Mouse (Mus musculus): ENCODE data around the gene Prss56.

Prss56 gene

GRCm38 (mm10) chr1:87185526-87185925 is 2.4 kb downstream of the Prss56 start:
- DNase-seq (ENCODE audit: low spot score in 2 of 2), result no peak

- no peak for DNase-seq (ENCODE audit: low spot score in 2 of 2)
These were observed 3.3 kb downstream of the Prss56 start for GRCm38 (mm10) chr1:87186261-87187036.

GRCm38 (mm10) chr1:87187037-87187355 is 3.9 kb downstream of the Prss56 start:
- peak in 1 of 2 experiments; percentile 67 for DNase-seq (ENCODE audit: low spot score in 2 of 2)

GRCm38 (mm10) chr1:87190429-87190828 is 7.3 kb downstream of the Prss56 start, which contains the start of gene Chrnd:
Gene Chrnd, plus strand, starts transcription at chr1:87190607.
- DNase-seq (ENCODE audit: low spot score in 2 of 2), result no peak

- no peak for DNase-seq (ENCODE audit: low spot score in 2 of 2)
These were observed 14.2 kb downstream of the Prss56 start for GRCm38 (mm10) chr1:87197296-87197695.

GRCm38 (mm10) chr1:87198119-87199065 is 15.3 kb downstream of the Prss56 start:
- no peak for DNase-seq (ENCODE audit: low spot score in 2 of 2)

GRCm38 (mm10) chr1:87200811-87201210 is 17.7 kb downstream of the Prss56 start:
- no peak for DNase-seq (ENCODE audit: low spot score in 2 of 2)

- DNase-seq (ENCODE audit: low spot score in 2 of 2), result no peak
These were observed 18.7 kb downstream of the Prss56 start for GRCm38 (mm10) chr1:87201848-87202247.

GRCm38 (mm10) chr1:87203779-87204178 is 20.7 kb downstream of the Prss56 start:
- DNase-seq (ENCODE audit: low spot score in 2 of 2), result no peak

GRCm38 (mm10) chr1:87204465-87204864 is 21.4 kb downstream of the Prss56 start, which contains the start of gene Chrng:
Gene Chrng, plus strand, starts transcription at chr1:87204657.
- DNase-seq (ENCODE audit: low spot score in 2 of 2), result no peak

GRCm38 (mm10) chr1:87205038-87205437 is 21.9 kb downstream of the Prss56 start:
- no peak for DNase-seq (ENCODE audit: low spot score in 2 of 2)

GRCm38 (mm10) chr1:87205502-87205901 is 22.4 kb downstream of the Prss56 start:
- no peak for DNase-seq (ENCODE audit: low spot score in 2 of 2)

- DNase-seq (ENCODE audit: low spot score in 2 of 2), result no peak
These were observed 23.2 kb downstream of the Prss56 start for GRCm38 (mm10) chr1:87206339-87206738.

- no peak for DNase-seq (ENCODE audit: low spot score in 2 of 2)
These were observed 28.3 kb downstream of the Prss56 start for GRCm38 (mm10) chr1:87211431-87211830.

- peak; percentile 81 to 93 for DNase-seq (ENCODE audit: low spot score in 2 of 2)
These were observed 30.9 kb downstream of the Prss56 start, which contains the start of gene Eif4e2 for GRCm38 (mm10) chr1:87213735-87214704. Gene Eif4e2, plus strand, starts transcription at chr1:87213914.

GRCm38 (mm10) chr1:87214748-87215147 is 31.6 kb downstream of the Prss56 start:
- no peak for DNase-seq (ENCODE audit: low spot score in 2 of 2)

GRCm38 (mm10) chr1:87217938-87218337 is 34.8 kb downstream of the Prss56 start:
- no peak for DNase-seq (ENCODE audit: low spot score in 2 of 2)

GRCm38 (mm10) chr1:87225739-87226138 is 42.6 kb downstream of the Prss56 start:
- DNase-seq (ENCODE audit: low spot score in 2 of 2), result no peak

- DNase-seq (ENCODE audit: low spot score in 2 of 2), result no peak
These were observed 43.5 kb downstream of the Prss56 start for GRCm38 (mm10) chr1:87226409-87227159.

GRCm38 (mm10) chr1:87227160-87227550 is 44.0 kb downstream of the Prss56 start:
- DNase-seq (ENCODE audit: low spot score in 2 of 2), result no peak

- no peak for DNase-seq (ENCODE audit: low spot score in 2 of 2)
These were observed 47.5 kb downstream of the Prss56 start for GRCm38 (mm10) chr1:87230606-87231005.
